In genomic region chr10:39467317-39467716, GRCm38 (mm10) we compare ENCODE assay signal across 8 mouse cellular contexts.
DNase-seq lines count a peak whose midpoint lies in the region; ATAC-seq lines count a peak whose summit lies in the region.

No protein-coding gene starts in this region.

- no peak overlapping the region for H3K27ac ChIP-seq in embryonic facial prominence, embryonic 14.5 days (replicated peaks; ENCODE audit: low read depth, low read length)
- no peak overlapping the region for H3K27ac ChIP-seq in embryonic facial prominence, embryonic 10.5 days (replicated peaks)
- no peak overlapping the region for H3K27ac ChIP-seq in limb, embryonic 13.5 days

- H3K9me3 ChIP-seq in embryonic facial prominence, embryonic 14.5 days (ENCODE audit: control insufficient read depth, low read length) = no peaks in the 10 kb centered on the region
- no peaks in the 10 kb centered on the region for H3K9me3 ChIP-seq in embryonic facial prominence, embryonic 10.5 days
- H3K9me3 ChIP-seq in limb, embryonic 13.5 days = no peaks in the 10 kb centered on the region

- no peak overlapping the region for H3K9ac ChIP-seq in embryonic facial prominence, embryonic 14.5 days (ENCODE audit: low read depth, low read length)
- H3K9ac ChIP-seq in limb, embryonic 13.5 days = no peak overlapping the region

- no peak overlapping the region for H3K4me3 ChIP-seq in embryonic facial prominence, embryonic 14.5 days (ENCODE audit: low read depth, low read length)
- no peak overlapping the region for H3K4me3 ChIP-seq in embryonic facial prominence, embryonic 10.5 days
- no peak overlapping the region for H3K4me3 ChIP-seq in limb, embryonic 13.5 days

- no peak overlapping the region for H3K4me2 ChIP-seq in embryonic facial prominence, embryonic 14.5 days (ENCODE audit: low read depth, low read length)
- no peak overlapping the region for H3K4me2 ChIP-seq in limb, embryonic 13.5 days (replicated peaks)

- intact Hi-C loops in heart, postnatal 25 days (cut with DNase I) = no loop called here

- WGBS in embryonic facial prominence, embryonic 14.5 days = 74% methylated on average over 6 of the region's 6 CpGs
- 84% methylated on average over 6 of the region's 6 CpGs for whole genome bisulfite sequencing in embryonic facial prominence, embryonic 10.5 days
- WGBS in limb, embryonic 13.5 days = 75% methylated on average over 6 of the region's 6 CpGs

- peaks cover 16% of the 10 kb centered on the region for H3K4me1 ChIP-seq in embryonic facial prominence, embryonic 14.5 days (ENCODE audit: control insufficient read depth, insufficient read depth, low read length)
- H3K4me1 ChIP-seq in embryonic facial prominence, embryonic 10.5 days = peaks cover 21% of the 10 kb centered on the region
- peaks cover 21% of the 10 kb centered on the region for H3K4me1 ChIP-seq in limb, embryonic 13.5 days

- ATAC-seq in embryonic facial prominence, embryonic 14.5 days (ENCODE audit: low read depth) = no peak; the same call in 1 of the 2 replicates
- 0 out of 2 replicates have a peak, but pooled peaks have one; percentile 54 for ATAC-seq in limb, embryonic 13.5 days (ENCODE audit: low FRiP score, low read depth)

- H3K36me3 ChIP-seq in embryonic facial prominence, embryonic 14.5 days (ENCODE audit: control insufficient read depth, insufficient read depth, low read length) = 0 out of 2 replicates have a peak, but pooled peaks cover 2% of the 10 kb centered on the region
- H3K36me3 ChIP-seq in embryonic facial prominence, embryonic 10.5 days (replicated peaks) = peaks cover 3% of the 10 kb centered on the region; the same call in 1 of the 2 replicates
- no peaks in the 10 kb centered on the region for H3K36me3 ChIP-seq in limb, embryonic 13.5 days

- H3K27me3 ChIP-seq in embryonic facial prominence, embryonic 14.5 days (replicated peaks; ENCODE audit: control insufficient read depth, insufficient read depth, low read length) = no peaks in the 10 kb centered on the region
- H3K27me3 ChIP-seq in embryonic facial prominence, embryonic 10.5 days (replicated peaks; ENCODE audit: low read depth, poor library complexity, severe bottlenecking) = no peaks in the 10 kb centered on the region
- no peaks in the 10 kb centered on the region for H3K27me3 ChIP-seq in limb, embryonic 13.5 days

- peak; percentile 73 for DNase-seq in embryonic facial prominence, embryonic 14.5 days (ENCODE audit: low spot score)
- DNase-seq in embryonic facial prominence, embryonic 10.5 days (ENCODE audit: low spot score) = no peak
- peak; percentile 68 for DNase-seq in adrenal gland, postnatal 14 days
- peak; percentile 63 for DNase-seq in heart, postnatal 25 days (ENCODE audit: low spot score)
- no peak for DNase-seq in spleen, adult 12 weeks (ENCODE audit: low spot score)
- no peak for DNase-seq in layer of hippocampus, postnatal 10 days (ENCODE audit: low spot score in 2 of 2)
- no peak for DNase-seq in frontal cortex, postnatal 36 days (ENCODE audit: low spot score in 2 of 2)

Comparison
In these comparisons a context has a peak if more than half of its experiments do, and no peak if none do; other contexts are left out.
1. DNase-seq: peak in embryonic facial prominence, embryonic 14.5 days (single experiment), adrenal gland, postnatal 14 days (single experiment) and heart, postnatal 25 days (single experiment); none in embryonic facial prominence, embryonic 10.5 days (single experiment), spleen, adult 12 weeks (single experiment), layer of hippocampus, postnatal 10 days (0 of 2) and frontal cortex, postnatal 36 days (0 of 2).